Mouse (Mus musculus): ENCODE measurements around the gene Wdr62.

DNA sequence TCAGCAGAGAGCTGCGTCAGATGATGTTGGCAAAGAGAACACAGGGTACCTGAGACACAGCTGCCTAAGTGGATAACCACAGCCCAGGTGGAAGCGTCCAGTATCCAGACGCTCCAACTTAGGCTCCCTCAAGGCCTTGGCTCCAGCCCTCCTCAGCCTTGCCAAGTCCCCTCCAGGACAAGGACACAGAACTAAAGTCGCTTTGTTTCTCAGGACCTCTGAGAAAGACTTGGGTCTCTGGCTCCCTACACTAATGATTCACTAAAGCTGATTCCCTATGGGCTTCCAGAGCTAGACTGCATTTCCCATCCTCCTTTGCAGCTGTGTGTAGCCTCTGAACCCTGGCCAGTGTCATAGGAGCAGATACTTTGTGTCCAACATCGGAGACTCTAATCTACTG, 80.0 kb downstream of the Wdr62 start:
- TF ChIP-seq CTCF (IDR thresholded peaks at IDR 0.05; ENCODE audit: low read depth) (no peak), EP300 (IDR thresholded peaks at IDR 0.05; ENCODE audit: low read depth) (no peak)
